Mouse (Mus musculus) liver, embryonic 14.5 days (tissue): ENCODE results near the gene Sncb. TPM values are rescaled to one million over a fixed set of nuclear protein-coding genes. Genes with fewer than 3 reads are reported as not detected.
A peak's percentile ranks its signal among the peaks of the same experiment; 100 is the strongest.

ENCODE experiments used
- ATAC-seq: fragments of 200-750 bp; cut with Nextera tagmentation; 2 replicates; pipeline ENCODE4 v1.8.0; 2017; ENCODE audit warnings: moderate number of reproducible peaks, mild to moderate bottlenecking, moderate library complexity; ENCODE audit not compliant: insufficient read depth
- DNase-seq, 3 experiments: peaks; one replicate each; pipeline ENCODE4 v3.0.0-alpha.2; 2012 to 2013; ENCODE audit warnings: low read depth in 3 of 3, low spot score in 3 of 3
- H3K27ac ChIP-seq: fragments of 300-500 bp; sonication (generic); 2 replicates; pipeline ENCODE4 v1.5.1; 2014; ENCODE audit warnings: moderate library complexity, mild to moderate bottlenecking, control low read depth, inconsistent platforms
- H3K27me3 ChIP-seq: fragments of 300-500 bp; sonication (generic); 2 replicates; pipeline ENCODE4 v1.6.1; 2014; ENCODE audit warnings: mild to moderate bottlenecking, low read length, moderate library complexity; ENCODE audit not compliant: control insufficient read depth, insufficient read depth
- H3K36me3 ChIP-seq: fragments of 300-500 bp; sonication (generic); replicated peaks from 2 replicates; pipeline ENCODE4 v1.6.1; 2014; ENCODE audit warnings: low read depth; ENCODE audit not compliant: control insufficient read depth, insufficient read depth
- H3K4me1 ChIP-seq, 2 experiments: fragments of 200-500 bp in 1 of 2; fragments of 300-500 bp in 1 of 2; sonication (generic) in 1 of 2; replicated peaks; 2 replicates each; pipeline ENCODE4 v1.6.1; 2012 to 2014; ENCODE audit warnings: antibody characterized with exemption in 1 of 2, inconsistent platforms in 1 of 2, low read length in 1 of 2; ENCODE audit not compliant: control insufficient read depth in 2 of 2, insufficient read depth in 2 of 2
- H3K4me2 ChIP-seq: fragments of 300-500 bp; sonication (generic); 2 replicates; pipeline ENCODE4 v1.6.1; 2014; ENCODE audit warnings: low read depth, mild to moderate bottlenecking, control low read depth, moderate library complexity
- H3K4me3 ChIP-seq, 2 experiments: fragments of 200-500 bp in 1 of 2; fragments of 300-500 bp in 1 of 2; sonication (generic) in 1 of 2; 2 replicates each; pipeline ENCODE4 v1.5.1; 2012 to 2014; ENCODE audit warnings: low read depth in 2 of 2, low read length in 2 of 2, mild to moderate bottlenecking in 2 of 2, control low read depth in 1 of 2, inconsistent platforms in 1 of 2, moderate library complexity in 1 of 2; ENCODE audit not compliant: insufficient read depth in 1 of 2
- H3K9ac ChIP-seq: fragments of 300-500 bp; sonication (generic); replicated peaks from 2 replicates; pipeline ENCODE4 v1.6.1; 2014; ENCODE audit warnings: mild to moderate bottlenecking, control low read depth, moderate library complexity
- H3K9me3 ChIP-seq: fragments of 300-500 bp; sonication (generic); 2 replicates; pipeline ENCODE4 v1.6.1; 2016; ENCODE audit warnings: low read length, mixed read lengths; ENCODE audit not compliant: control insufficient read depth
- CTCF ChIP-seq: IDR thresholded peaks from 2 replicates; pipeline ENCODE4 v1.5.1; 2016; ENCODE audit warnings: antibody characterized with exemption, low read depth, control low read depth
- EP300 ChIP-seq: IDR thresholded peaks from 2 replicates; pipeline ENCODE4 v1.6.1; 2016; ENCODE audit warnings: antibody characterized with exemption, low read depth
- WGBS: fragments of 180-500 bp; shearing (Covaris S2); extraction: QIAGEN DNeasy Blood & Tissue Kit; methylation state at CpG from one replicate; pipeline ENCODE4 v1.1.7; 2014; ENCODE audit not compliant: insufficient replicate concordance; 5-methylcytosine and 5-hydroxymethylcytosine counted together
- polyA plus RNA-seq, 2 experiments: library from polyadenylated mRNA; depleted of rRNA in 1 of 2; stranded (reverse) in 1 of 2; unstranded in 1 of 2; fragments of >200 nt; fragmentation: Nextera tagmentation in 1 of 2; extraction: Ambion mirVana in 1 of 2; gene quantifications; 2 replicates each; pipeline versions ENCODE4 v1.2.1 to v1.2.3; 2012 to 2014

Sncb gene
- polyA plus RNA-seq, 2 experiments, result 0.02 TPM; not detected in 1

GRCm38 (mm10) chr13:54723143-54723542, 43.3 kb downstream of the Sncb start:
- Histone ChIP-seq H3K4me2 (no peak overlapping the region), H3K27me3 (no peaks in the 10 kb centered on the region), H3K36me3 (no peaks in the 10 kb centered on the region), H3K4me1 (no peaks in the 10 kb centered on the region), H3K9ac (no peak overlapping the region), H3K27ac (no peak overlapping the region), H3K4me3 (no peak overlapping the region), H3K9me3 (peaks cover 3% of the 10 kb centered on the region; the same call in 1 of the 2 replicates)
- no peak for TF ChIP-seq EP300
- TF ChIP-seq CTCF, result peak; percentile 52
- no peak for ATAC-seq
- no peak for DNase-seq
- WGBS, result 89% methylated on average over 3 of the region's 3 CpGs

GRCm38 (mm10) chr13:54716916-54717315, 49.5 kb downstream of the Sncb start:
- Histone ChIP-seq H3K9me3 (no peaks in the 10 kb centered on the region), H3K4me2 (no peak overlapping the region), H3K27ac (no peak overlapping the region), H3K9ac (no peak overlapping the region), H3K4me3 (no peak overlapping the region), H3K36me3 (no peaks in the 10 kb centered on the region), H3K27me3 (no peaks in the 10 kb centered on the region), H3K4me1 (no peaks in the 10 kb centered on the region)
- DNase-seq (no peak), ATAC-seq (0 out of 2 replicates have a peak, but pooled peaks have one; percentile 39)
- TF ChIP-seq EP300 (no peak), CTCF (peak; percentile 82)
- 3% methylated on average over 5 of the region's 5 CpGs for WGBS

DNA sequence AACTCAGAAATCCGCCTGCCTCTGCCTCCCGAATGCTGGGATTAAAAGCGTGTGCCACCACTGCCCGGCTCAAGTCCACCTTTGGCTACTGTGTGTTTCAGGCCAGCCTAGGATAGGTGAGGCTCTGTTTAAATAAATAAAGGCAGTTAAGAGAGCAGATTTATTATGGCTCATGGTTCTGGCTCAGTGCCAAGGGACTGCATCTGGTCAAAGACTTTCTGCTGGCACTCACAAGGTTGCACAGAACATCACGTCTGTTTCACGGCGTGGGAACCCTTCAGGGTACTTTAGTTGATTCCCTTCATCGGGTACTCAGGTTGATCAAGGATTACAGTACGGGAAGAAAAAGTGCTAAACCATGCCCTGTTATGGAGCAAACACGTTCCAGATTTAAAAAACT, 51.4 kb downstream of the Sncb start:
- Histone ChIP-seq H3K9me3 (no peaks in the 10 kb centered on the region), H3K27me3 (no peaks in the 10 kb centered on the region), H3K4me3 (no peak overlapping the region), H3K27ac (no peak overlapping the region), H3K4me1 (no peaks in the 10 kb centered on the region), H3K36me3 (no peaks in the 10 kb centered on the region), H3K9ac (no peak overlapping the region), H3K4me2 (no peak overlapping the region)
- TF ChIP-seq CTCF (no peak), EP300 (no peak)
- no peak for ATAC-seq
- no peak for DNase-seq
- WGBS, result 63% methylated on average over 10 of the region's 10 CpGs

DNA sequence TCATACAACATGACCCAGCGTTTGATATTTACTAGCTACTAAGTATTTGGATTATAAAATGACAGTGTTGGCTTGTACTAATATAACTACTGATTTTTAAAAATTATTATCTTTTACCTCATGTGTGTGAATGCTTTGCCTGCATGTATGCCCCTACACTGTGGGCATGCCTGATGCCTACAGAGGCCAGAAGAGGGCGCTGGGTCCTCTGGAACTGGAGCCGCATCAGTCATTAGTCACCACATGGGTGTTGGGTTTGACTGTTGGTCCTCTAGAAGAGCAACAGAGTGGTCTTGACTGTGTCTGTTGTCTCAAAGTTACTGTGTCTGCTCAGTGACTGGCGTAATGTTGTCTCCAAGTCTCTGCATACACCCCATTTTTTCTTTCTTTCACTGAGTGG, 52.0 kb downstream of the Sncb start:
- H3K4me1 ChIP-seq, result no peaks in the 10 kb centered on the region
- 25% methylated on average over 4 of the region's 4 CpGs for WGBS
- ATAC-seq (no peak), DNase-seq (no peak)
- no peak overlapping the region for H3K27ac ChIP-seq
- TF ChIP-seq EP300 (no peak), CTCF (peak; percentile 40; the same call in 1 of the 2 replicates)
- no peaks in the 10 kb centered on the region for H3K9me3 ChIP-seq
- H3K36me3 ChIP-seq, result no peaks in the 10 kb centered on the region
- no peak overlapping the region for H3K4me3 ChIP-seq
- no peaks in the 10 kb centered on the region for H3K27me3 ChIP-seq
- H3K4me2 ChIP-seq, result no peak overlapping the region
- no peak overlapping the region for H3K9ac ChIP-seq

DNA sequence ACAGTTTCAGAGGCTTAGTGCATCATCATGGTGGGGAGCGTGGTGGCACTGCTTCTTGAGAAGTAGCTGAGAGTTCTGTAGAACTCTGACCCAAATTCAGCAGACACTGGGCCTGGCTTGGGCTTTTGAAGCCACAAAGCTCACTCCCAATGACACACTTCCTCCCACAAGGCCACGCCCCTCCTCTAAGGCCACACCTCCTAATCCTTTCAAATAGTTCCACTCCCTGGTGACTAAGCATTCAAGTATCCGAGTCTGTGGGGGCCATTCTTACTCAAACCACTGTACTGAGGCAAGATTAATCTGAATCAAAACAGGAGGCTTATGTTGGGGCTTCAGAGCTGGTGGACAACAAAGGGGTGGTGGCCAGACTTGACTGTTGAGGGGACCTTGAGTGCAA, 55.5 kb downstream of the Sncb start:
- Histone ChIP-seq H3K27ac (no peak overlapping the region), H3K36me3 (no peaks in the 10 kb centered on the region), H3K9ac (no peak overlapping the region), H3K27me3 (no peaks in the 10 kb centered on the region), H3K9me3 (no peaks in the 10 kb centered on the region), H3K4me3 (no peak overlapping the region), H3K4me2 (no peak overlapping the region), H3K4me1 (no peaks in the 10 kb centered on the region; a peak in 1 of 4 replicates)
- 56% methylated on average over 3 of the region's 3 CpGs for WGBS
- ATAC-seq (no peak), DNase-seq (no peak)
- TF ChIP-seq CTCF, result no peak
- no peak for TF ChIP-seq EP300

Other genes starting within 250 kb of the Sncb start
- gene 4833439L19Rik, start 201.2 kb downstream of the Sncb start, polyA plus RNA-seq (2012; rRNA removed), result 22.2 TPM in 2 replicates
- gene 4833439L19Rik, start 201.2 kb downstream of the Sncb start, polyA plus RNA-seq (2014; fragmentation: Nextera tagmentation; extraction: Ambion mirVana), result 36.1 and 45.1 TPM in 2 replicates
- 5.6 and 6.8 TPM in 2 replicates for gene Arl10, start 191.6 kb downstream of the Sncb start, polyA plus RNA-seq (2012; rRNA removed)
- 4.2 and 4.9 TPM in 2 replicates for gene Arl10, start 191.6 kb downstream of the Sncb start, polyA plus RNA-seq (2014; fragmentation: Nextera tagmentation; extraction: Ambion mirVana)
- 16.6 and 26.3 TPM in 2 replicates for gene Nop16, start 176.5 kb downstream of the Sncb start, polyA plus RNA-seq (2012; rRNA removed)
- gene Nop16, start 176.5 kb downstream of the Sncb start, polyA plus RNA-seq (2014; fragmentation: Nextera tagmentation; extraction: Ambion mirVana), result 20.6 and 25.9 TPM in 2 replicates
- gene Higd2a, start 176.4 kb downstream of the Sncb start, polyA plus RNA-seq (2012; rRNA removed), result 55.7 and 57.7 TPM in 2 replicates
- 112 and 113 TPM in 2 replicates for gene Higd2a, start 176.4 kb downstream of the Sncb start, polyA plus RNA-seq (2014; fragmentation: Nextera tagmentation; extraction: Ambion mirVana)
- 11.1 and 15.2 TPM in 2 replicates for gene Cltb, start 155.3 kb downstream of the Sncb start, polyA plus RNA-seq (2012; rRNA removed)
- gene Cltb, start 155.3 kb downstream of the Sncb start, polyA plus RNA-seq (2014; fragmentation: Nextera tagmentation; extraction: Ambion mirVana), result 30.6 and 33.3 TPM in 2 replicates
- 9.5 and 11.0 TPM in 2 replicates for gene Faf2, start 144.8 kb downstream of the Sncb start, polyA plus RNA-seq (2012; rRNA removed)
- 31.2 and 36.9 TPM in 2 replicates for gene Faf2, start 144.8 kb downstream of the Sncb start, polyA plus RNA-seq (2014; fragmentation: Nextera tagmentation; extraction: Ambion mirVana)
- 26.5 and 31.7 TPM in 2 replicates for gene Rnf44, start 72.7 kb downstream of the Sncb start, polyA plus RNA-seq (2012; rRNA removed)
- gene Rnf44, start 72.7 kb downstream of the Sncb start, polyA plus RNA-seq (2014; fragmentation: Nextera tagmentation; extraction: Ambion mirVana), result 25.3 and 33.1 TPM in 2 replicates
- 6.6 and 7.6 TPM in 2 replicates for gene Cdhr2, start 65.1 kb downstream of the Sncb start, polyA plus RNA-seq (2012; rRNA removed)
- gene Cdhr2, start 65.1 kb downstream of the Sncb start, polyA plus RNA-seq (2014; fragmentation: Nextera tagmentation; extraction: Ambion mirVana), result 8.6 and 8.9 TPM in 2 replicates
- 0.01 and 0.05 TPM in 2 replicates for gene Gprin1, start 16.7 kb downstream of the Sncb start, polyA plus RNA-seq (2012; rRNA removed)
- gene Gprin1, start 16.7 kb downstream of the Sncb start, polyA plus RNA-seq (2014; fragmentation: Nextera tagmentation; extraction: Ambion mirVana), result 0.03 TPM in 1 of 2 replicates, not detected in the other
- gene Eif4e1b, start 17.4 kb upstream of the Sncb start, polyA plus RNA-seq (2012; rRNA removed), result not detected in 2 replicates
- not detected in 2 replicates for gene Eif4e1b, start 17.4 kb upstream of the Sncb start, polyA plus RNA-seq (2014; fragmentation: Nextera tagmentation; extraction: Ambion mirVana)
- gene Tspan17, start 22.8 kb upstream of the Sncb start, polyA plus RNA-seq (2012; rRNA removed), result 0.28 and 0.47 TPM in 2 replicates
- 0.58 and 0.99 TPM in 2 replicates for gene Tspan17, start 22.8 kb upstream of the Sncb start, polyA plus RNA-seq (2014; fragmentation: Nextera tagmentation; extraction: Ambion mirVana)
- 0.37 and 0.56 TPM in 2 replicates for gene Unc5a, start 182.8 kb upstream of the Sncb start, polyA plus RNA-seq (2012; rRNA removed)
- 0.43 and 0.72 TPM in 2 replicates for gene Unc5a, start 182.8 kb upstream of the Sncb start, polyA plus RNA-seq (2014; fragmentation: Nextera tagmentation; extraction: Ambion mirVana)